Mouse (Mus musculus) bone marrow macrophage, adult 2 months (primary cell): ENCODE measurements around the gene Tuft1.

Source experiments
- CTCF ChIP-seq: IDR thresholded peaks from 2 replicates; pipeline ENCODE4 v1.5.1; 2012; ENCODE audit warnings: low read depth, mild to moderate bottlenecking, low read length, moderate library complexity
- POLR2A ChIP-seq: IDR thresholded peaks from 2 replicates; pipeline ENCODE4 v1.6.1; 2012; ENCODE audit warnings: mild to moderate bottlenecking, low read depth, low read length, borderline replicate concordance

- TF ChIP-seq CTCF (no peak), POLR2A (no peak)
Measured at GRCm38 (mm10) chr3:94582944-94583343, 75.7 kb downstream of the Tuft1 start.
